Mouse (Mus musculus): ENCODE measurements around the gene Dnajb14.
A peak's percentile ranks its signal among the peaks of the same experiment; 100 is the strongest.
"Not testable (repeated sequence)": the region's sequence is repeated elsewhere in the genome, so short reads cannot be mapped to it uniquely, and the experiment has no call there.

Dnajb14 gene

GRCm38 (mm10) chr3:137918932-137919311 lies 51.4 kb downstream of the Dnajb14 start:
- no peak for DNase-seq

GRCm38 (mm10) chr3:137919398-137919797 lies 51.9 kb downstream of the Dnajb14 start:
- no peak for DNase-seq

- DNase-seq, result no peak
These were observed 53.1 kb downstream of the Dnajb14 start for GRCm38 (mm10) chr3:137920594-137920993.

- no peak for DNase-seq
These were observed 59.5 kb downstream of the Dnajb14 start for GRCm38 (mm10) chr3:137927010-137927409.

- no peak for DNase-seq
These were observed 62.5 kb downstream of the Dnajb14 start for GRCm38 (mm10) chr3:137929940-137930339.

GRCm38 (mm10) chr3:137932748-137933147 lies 65.3 kb downstream of the Dnajb14 start:
- DNase-seq, result peak in 1 of 2 experiments; percentile 52

GRCm38 (mm10) chr3:137933986-137934385 lies 66.5 kb downstream of the Dnajb14 start:
- no peak for DNase-seq

GRCm38 (mm10) chr3:137935570-137936525 lies 68.4 kb downstream of the Dnajb14 start:
- DNase-seq, result no peak

- DNase-seq, result no peak
These were observed 69.1 kb downstream of the Dnajb14 start for GRCm38 (mm10) chr3:137936541-137936940.

- peak; percentile 54 to 70 for DNase-seq
These were observed 71.1 kb downstream of the Dnajb14 start for GRCm38 (mm10) chr3:137938608-137939007.

- no peak for DNase-seq
These were observed 73.3 kb downstream of the Dnajb14 start for GRCm38 (mm10) chr3:137940757-137941156.

- DNase-seq, result no peak
These were observed 74.1 kb downstream of the Dnajb14 start for GRCm38 (mm10) chr3:137941555-137941954.

GRCm38 (mm10) chr3:137942098-137942622 lies 74.7 kb downstream of the Dnajb14 start:
- no peak for DNase-seq

GRCm38 (mm10) chr3:137943737-137944154 lies 76.3 kb downstream of the Dnajb14 start:
- DNase-seq, result no peak

- no peak for DNase-seq
These were observed 79.4 kb downstream of the Dnajb14 start for GRCm38 (mm10) chr3:137946827-137947226.

- no peak for DNase-seq
These were observed 80.0 kb downstream of the Dnajb14 start for GRCm38 (mm10) chr3:137947525-137947924.

- no peak for DNase-seq
These were observed 82.9 kb downstream of the Dnajb14 start for GRCm38 (mm10) chr3:137950191-137950885.

- not testable (repeated sequence) for DNase-seq
These were observed 83.8 kb downstream of the Dnajb14 start for GRCm38 (mm10) chr3:137951302-137951701.

GRCm38 (mm10) chr3:137951819-137952218 lies 84.3 kb downstream of the Dnajb14 start:
- no peak for DNase-seq

- DNase-seq, result no peak
These were observed 84.9 kb downstream of the Dnajb14 start for GRCm38 (mm10) chr3:137952225-137952913.

GRCm38 (mm10) chr3:137952914-137953880 lies 85.7 kb downstream of the Dnajb14 start:
- DNase-seq, result no peak
